Mouse (Mus musculus) megakaryocyte, embryonic 14.5 days (primary cell): ENCODE measurements around the gene Ndel1. TPM values are rescaled to one million over a fixed set of nuclear protein-coding genes. Genes with fewer than 3 reads are reported as not detected.

Experiments
- H3K27me3 ChIP-seq: replicated peaks from 2 replicates; pipeline ENCODE3; 2012; ENCODE audit warnings: inconsistent platforms
- H3K36me3 ChIP-seq: replicated peaks from 2 replicates; pipeline ENCODE3; 2012; ENCODE audit warnings: low read length, inconsistent platforms, mixed read lengths
- H3K4me1 ChIP-seq: 2 replicates; pipeline ENCODE4 v1.6.1; 2012; ENCODE audit warnings: inconsistent platforms
- H3K4me3 ChIP-seq: replicated peaks from 2 replicates; pipeline ENCODE3; 2012; ENCODE audit warnings: moderate library complexity, mild to moderate bottlenecking, inconsistent platforms
- H3K9me3 ChIP-seq: 2 replicates; pipeline ENCODE4 v1.6.1; 2012; ENCODE audit warnings: inconsistent platforms
- FLI1 ChIP-seq: IDR thresholded peaks from 2 replicates; pipeline ENCODE4 v1.6.1; 2012; ENCODE audit warnings: low read length, inconsistent platforms, mixed read lengths
- GATA1 ChIP-seq: IDR thresholded peaks from 3 replicates; pipeline ENCODE4 v1.6.1; 2012; ENCODE audit warnings: mixed read lengths, low read length, inconsistent platforms, borderline replicate concordance
- polyA plus RNA-seq: library from polyadenylated mRNA; stranded (reverse); fragments of >175 nt; gene quantifications from 2 replicates; pipeline ENCODE4 v1.2.3, GENCODE M21; 2012; ENCODE audit warnings: low replicate concordance; ENCODE audit not compliant: insufficient read depth

The Ndel1 gene
- polyA plus RNA-seq, 1 experiment = 38.9 TPM

DNA sequence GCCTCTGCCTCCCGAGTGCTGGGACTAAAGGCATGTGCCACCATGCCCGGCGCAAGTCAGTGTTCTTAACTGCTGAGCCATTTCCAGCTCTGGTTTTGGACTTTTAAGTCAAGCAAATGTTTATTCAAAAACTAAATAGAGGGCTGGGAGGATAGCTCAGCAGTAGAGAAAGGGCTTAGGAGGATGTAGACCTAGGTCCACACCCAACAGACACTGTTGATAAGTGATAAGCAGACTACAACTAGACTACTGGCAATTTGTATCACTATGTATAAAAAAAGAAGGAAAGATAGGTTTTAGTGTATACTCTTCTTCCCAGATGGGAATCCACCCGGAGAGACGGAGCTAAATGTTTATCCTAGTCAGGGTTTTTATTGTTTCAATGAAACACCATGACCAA, 24.6 kb upstream of the Ndel1 start:
- Histone ChIP-seq H3K27me3 (peaks cover 31% of the 10 kb centered on the region), H3K36me3 (no peaks in the 10 kb centered on the region), H3K4me1 (peaks cover 41% of the 10 kb centered on the region), H3K4me3 (no peak overlapping the region), H3K9me3 (0 out of 2 replicates have a peak, but pooled peaks cover 2% of the 10 kb centered on the region)
- no peak for TF ChIP-seq GATA1

DNA sequence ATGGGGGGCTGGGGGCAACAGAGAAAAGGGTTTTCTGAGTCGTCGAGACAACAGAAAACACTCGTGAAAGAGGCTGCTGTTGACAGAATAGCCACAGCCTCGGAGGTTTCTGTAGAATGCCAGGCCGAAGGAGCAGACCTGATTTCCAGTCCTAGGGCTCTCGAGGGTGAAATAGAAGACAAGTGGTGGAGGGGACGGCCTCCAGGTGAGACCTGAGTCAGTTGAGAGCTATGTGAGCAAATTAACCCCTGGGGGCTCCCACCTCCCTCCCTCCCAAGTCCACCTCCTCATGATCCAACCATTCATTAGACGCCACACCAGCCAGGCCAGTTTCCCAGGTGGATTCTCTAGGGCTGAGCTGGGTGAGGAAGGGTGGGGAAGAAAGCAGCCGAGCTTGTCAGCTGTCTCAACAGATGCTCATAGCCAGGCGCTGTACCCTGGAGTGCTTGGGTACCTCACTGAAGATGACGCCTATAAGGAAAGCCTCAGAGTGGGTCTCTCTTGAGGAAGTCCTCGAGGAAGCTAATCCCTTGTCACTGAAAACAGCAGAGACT, 22.3 kb upstream of the Ndel1 start:
- TF ChIP-seq FLI1 = no peak
- no peak for TF ChIP-seq GATA1
- peaks cover 35% of the 10 kb centered on the region for H3K27me3 ChIP-seq
- peaks cover 32% of the 10 kb centered on the region for H3K4me1 ChIP-seq
- H3K4me3 ChIP-seq = no peak overlapping the region
- 0 out of 2 replicates have a peak, but pooled peaks cover 2% of the 10 kb centered on the region for H3K9me3 ChIP-seq
- H3K36me3 ChIP-seq = no peaks in the 10 kb centered on the region

DNA sequence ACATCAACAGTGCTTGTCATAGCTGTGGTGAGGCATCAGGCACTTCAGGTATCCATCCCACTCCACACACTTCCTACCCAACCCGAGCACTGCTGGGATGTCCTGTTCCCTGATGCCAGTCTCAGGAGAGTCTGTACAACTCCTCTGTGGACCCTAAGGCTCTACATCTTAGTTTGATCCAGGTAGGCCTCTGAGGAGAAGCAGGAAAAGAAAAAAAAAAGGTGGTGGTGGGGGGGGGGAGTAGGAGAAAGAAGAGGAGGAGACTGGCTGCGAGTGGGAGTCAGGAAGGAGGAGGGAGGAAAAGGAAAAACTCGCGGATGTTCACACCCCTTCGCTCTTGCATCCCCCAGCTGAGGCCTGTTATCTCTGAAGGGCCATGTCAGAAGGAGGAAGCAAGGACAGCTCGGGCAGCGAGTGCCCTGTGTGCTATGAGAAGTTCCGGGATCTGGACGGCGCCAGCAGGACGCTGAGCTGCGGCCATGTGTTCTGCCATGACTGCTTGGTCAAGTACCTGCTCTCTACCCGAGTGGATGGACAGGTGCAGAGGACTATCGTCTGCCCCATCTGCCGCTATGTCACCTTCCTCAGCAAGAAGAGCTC, 20.7 kb upstream of the Ndel1 start:
- peaks cover 47% of the 10 kb centered on the region for H3K27me3 ChIP-seq
- peaks cover 24% of the 10 kb centered on the region for H3K4me1 ChIP-seq
- H3K9me3 ChIP-seq = 0 out of 2 replicates have a peak, but pooled peaks cover 2% of the 10 kb centered on the region
- H3K4me3 ChIP-seq = peak overlapping the region; percentile 42
- H3K36me3 ChIP-seq = no peaks in the 10 kb centered on the region
- TF ChIP-seq GATA1 (no peak), FLI1 (no peak)

DNA sequence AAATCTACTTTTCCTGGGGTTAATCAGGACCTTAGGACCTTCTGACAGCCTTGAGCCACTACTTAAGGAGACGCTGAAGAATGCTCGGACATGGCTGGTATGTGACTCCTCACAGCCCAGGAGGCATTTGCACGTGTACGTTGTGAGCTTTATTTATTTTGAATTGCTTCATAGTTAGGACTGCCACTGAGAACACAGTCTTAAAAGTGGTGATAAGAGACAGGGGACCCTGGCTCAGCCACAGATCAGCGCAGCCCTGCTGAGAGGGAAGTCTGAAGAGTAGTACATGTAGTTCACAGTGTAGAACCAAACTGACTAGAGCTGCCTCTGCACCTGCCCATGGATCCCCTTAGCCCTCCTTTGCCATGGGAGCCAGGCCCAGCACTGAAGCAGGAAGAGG, 20.2 kb upstream of the Ndel1 start:
- Histone ChIP-seq H3K36me3 (no peaks in the 10 kb centered on the region), H3K4me3 (peak overlapping the region; percentile 25), H3K9me3 (no peaks in the 10 kb centered on the region), H3K27me3 (peaks cover 47% of the 10 kb centered on the region), H3K4me1 (peaks cover 24% of the 10 kb centered on the region)
- no peak for TF ChIP-seq FLI1
- no peak for TF ChIP-seq GATA1

DNA sequence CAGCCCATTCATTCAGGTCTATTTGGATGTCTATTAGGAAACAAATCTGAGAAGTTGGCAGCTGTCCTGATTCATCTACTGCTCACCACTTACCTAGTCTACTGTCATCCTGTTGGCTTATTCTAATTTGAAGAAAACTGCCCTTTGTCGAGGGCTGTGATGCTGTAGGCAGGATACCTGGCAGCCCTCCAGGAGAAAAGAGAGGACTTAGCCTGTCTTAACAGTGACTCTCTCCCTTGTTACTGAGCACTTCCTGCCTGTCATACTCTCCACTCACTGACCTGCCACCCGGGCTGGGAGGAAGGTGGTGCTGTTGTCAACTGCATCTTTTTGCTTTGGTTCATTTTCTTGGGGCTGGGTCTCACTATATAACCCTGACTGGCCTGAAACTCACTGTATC, 19.0 kb upstream of the Ndel1 start:
- Histone ChIP-seq H3K36me3 (no peaks in the 10 kb centered on the region), H3K9me3 (no peaks in the 10 kb centered on the region), H3K27me3 (peaks cover 47% of the 10 kb centered on the region), H3K4me3 (no peak overlapping the region), H3K4me1 (peaks cover 24% of the 10 kb centered on the region)
- no peak for TF ChIP-seq GATA1
- no peak for TF ChIP-seq FLI1

DNA sequence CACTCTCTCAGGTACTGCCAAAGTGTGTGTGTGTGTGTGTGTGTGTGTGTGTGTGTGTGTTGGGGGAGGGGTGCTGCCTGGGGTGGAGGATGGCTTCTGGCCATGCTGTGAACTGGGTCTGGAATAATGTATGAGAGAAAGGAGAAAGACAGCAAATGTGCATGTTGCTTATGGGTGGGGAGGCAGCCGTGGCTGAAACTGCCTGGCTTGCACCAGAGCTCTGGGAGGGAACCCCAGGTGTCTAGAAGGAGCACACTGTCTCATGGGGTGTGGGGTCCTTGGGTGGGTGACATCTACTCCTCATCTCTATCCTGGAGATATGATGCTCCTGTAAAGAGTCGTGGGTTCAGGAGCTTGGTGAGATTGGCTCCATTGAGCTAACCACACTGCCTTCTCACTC, 17.0 kb upstream of the Ndel1 start:
- Histone ChIP-seq H3K4me3 (no peak overlapping the region), H3K4me1 (peaks cover 28% of the 10 kb centered on the region)
- TF ChIP-seq FLI1 = no peak
- TF ChIP-seq GATA1 = no peak

DNA sequence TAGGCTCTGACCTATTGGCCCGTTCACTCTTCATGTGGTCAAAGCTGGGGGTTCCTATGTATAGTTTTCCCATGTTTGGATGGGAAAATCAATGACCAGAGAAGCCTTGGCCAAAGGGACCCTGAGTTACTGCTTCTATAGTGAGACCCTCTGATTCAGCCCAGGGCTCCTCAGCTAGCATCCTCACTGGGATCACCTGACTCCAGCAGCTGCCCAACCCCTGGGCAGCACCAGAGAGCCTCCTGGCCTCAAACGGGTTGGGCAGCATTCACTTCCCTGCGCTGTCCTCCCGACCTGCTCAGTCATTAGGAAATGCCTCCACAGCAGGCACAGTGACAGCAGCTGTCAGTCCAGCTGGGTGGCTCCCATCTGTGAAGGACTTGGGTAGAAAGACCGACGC, 16.6 kb upstream of the Ndel1 start, which contains the start of gene Rnf222:
TSS of gene Rnf222 (plus strand) at position 301 of the 400 bp plus-strand sequence.
- Histone ChIP-seq H3K4me1 (peaks cover 28% of the 10 kb centered on the region), H3K36me3 (no peaks in the 10 kb centered on the region), H3K27me3 (peaks cover 41% of the 10 kb centered on the region), H3K9me3 (no peaks in the 10 kb centered on the region), H3K4me3 (no peak within 1 kb of the TSS)
- TF ChIP-seq GATA1 = no peak

More for the DNA sequence above, 17.0 kb upstream of the Ndel1 start:
- Histone ChIP-seq H3K27me3 (peaks cover 43% of the 10 kb centered on the region), H3K9me3 (no peaks in the 10 kb centered on the region), H3K36me3 (no peaks in the 10 kb centered on the region)

DNA sequence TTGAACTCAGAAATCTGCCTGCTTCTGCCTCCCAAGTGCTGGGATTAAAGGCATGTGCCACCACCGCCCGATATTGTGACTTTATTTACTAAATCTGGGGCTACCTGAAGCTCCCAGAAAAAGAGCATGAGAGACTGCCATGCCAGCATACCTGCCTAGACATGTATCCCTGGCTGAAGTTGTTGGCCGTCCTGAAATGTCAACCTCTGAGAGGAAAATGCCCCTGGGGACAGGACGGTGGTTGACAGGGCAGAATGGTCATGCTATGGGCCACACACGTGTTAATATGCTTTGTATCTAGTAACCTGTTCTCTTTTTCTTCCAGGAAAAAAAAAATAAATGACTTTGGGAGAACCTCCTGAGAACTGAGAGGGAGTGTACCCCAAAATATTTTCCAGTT, 14.4 kb upstream of the Ndel1 start:
- no peak for TF ChIP-seq GATA1
- no peak for TF ChIP-seq FLI1
- Histone ChIP-seq H3K27me3 (peaks cover 31% of the 10 kb centered on the region), H3K36me3 (no peaks in the 10 kb centered on the region), H3K4me3 (no peak overlapping the region), H3K9me3 (no peaks in the 10 kb centered on the region), H3K4me1 (peaks cover 17% of the 10 kb centered on the region)

DNA sequence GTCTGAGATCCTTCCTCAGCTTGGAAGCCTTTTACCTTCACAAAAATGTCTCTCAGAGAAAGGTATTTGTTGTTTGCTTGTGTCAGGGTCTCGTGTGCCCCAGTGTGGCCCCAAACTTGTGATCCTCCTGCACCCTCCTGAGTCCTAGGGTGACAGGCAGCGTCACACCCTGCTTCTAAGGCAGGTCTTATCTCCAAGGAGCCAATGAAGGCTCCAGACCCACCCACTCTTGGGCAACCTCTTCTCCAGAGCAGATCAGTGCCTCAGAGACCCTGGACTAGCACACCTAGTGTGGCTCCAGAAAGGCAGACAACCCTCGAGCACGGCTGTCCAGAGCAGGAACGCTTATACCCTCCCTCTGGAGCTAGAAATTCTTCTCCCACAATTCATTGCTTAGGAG, 12.7 kb upstream of the Ndel1 start:
- TF ChIP-seq FLI1 (no peak), GATA1 (no peak)
- H3K27me3 ChIP-seq = peaks cover 28% of the 10 kb centered on the region
- no peak overlapping the region for H3K4me3 ChIP-seq
- H3K36me3 ChIP-seq = no peaks in the 10 kb centered on the region
- H3K9me3 ChIP-seq = no peaks in the 10 kb centered on the region
- peaks cover 9% of the 10 kb centered on the region for H3K4me1 ChIP-seq

DNA sequence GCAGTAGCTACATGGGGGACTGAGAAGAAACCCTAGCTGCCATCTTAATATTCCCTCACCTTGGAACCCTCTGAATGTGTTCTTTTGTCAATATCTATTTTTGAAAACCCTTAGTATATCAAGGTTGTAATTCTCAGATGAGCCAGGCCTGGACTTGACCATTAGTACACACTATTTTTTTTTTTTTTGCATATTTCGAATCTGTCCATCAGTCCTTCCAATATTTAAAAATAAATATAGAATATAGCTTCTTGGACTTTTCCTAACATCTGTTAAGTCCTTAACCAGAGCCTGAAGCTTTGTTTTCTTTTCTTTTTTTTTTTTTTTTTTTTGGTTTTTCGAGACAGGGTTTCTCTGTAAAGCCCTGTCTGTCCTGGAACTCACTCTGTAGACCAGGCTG, 12.2 kb upstream of the Ndel1 start:
- no peak overlapping the region for H3K4me3 ChIP-seq
- TF ChIP-seq GATA1 (no peak), FLI1 (no peak)
- no peaks in the 10 kb centered on the region for H3K36me3 ChIP-seq
- peaks cover 9% of the 10 kb centered on the region for H3K4me1 ChIP-seq
- peaks cover 27% of the 10 kb centered on the region for H3K27me3 ChIP-seq
- no peaks in the 10 kb centered on the region for H3K9me3 ChIP-seq
